Mouse (Mus musculus): ENCODE measurements at regions not wholly inside any gene's neighbourhood (a gene's known extent, or its start where the extent isn't known, plus 50 kb on each side); places are given as distances from the start of the nearest gene placed in this dataset.

- TF ChIP-seq CTCF (IDR thresholded peaks at IDR 0.05) = no peak
- Histone ChIP-seq H3K27me3 (ENCODE audit: insufficient read depth, low read length) (no peaks in the 10 kb centered on the region), H3K4me1 (ENCODE audit: insufficient read depth, low read length) (no peaks in the 10 kb centered on the region), H3K4me3 (ENCODE audit: low read depth, low read length) (no peak overlapping the region), H3K9me3 (ENCODE audit: low read length) (no peaks in the 10 kb centered on the region), H3K4me2 (ENCODE audit: low read depth, low read length, poor library complexity, severe bottlenecking) (no peak overlapping the region), H3K36me3 (ENCODE audit: insufficient read depth, low read length) (no peaks in the 10 kb centered on the region), H3K9ac (replicated peaks; ENCODE audit: low read length, poor library complexity, severe bottlenecking) (no peak overlapping the region), H3K27ac (ENCODE audit: low read depth, low read length) (no peak overlapping the region)
- no peak for DNase-seq (ENCODE audit: low spot score)
- ATAC-seq (ENCODE audit: low FRiP score) = no peak
- 89% methylated on average over 3 of the region's 3 CpGs for WGBS
These were observed 457.8 kb upstream of the Kcnab2 start for GRCm38 (mm10) chr4:152935484-152935883.

DNA sequence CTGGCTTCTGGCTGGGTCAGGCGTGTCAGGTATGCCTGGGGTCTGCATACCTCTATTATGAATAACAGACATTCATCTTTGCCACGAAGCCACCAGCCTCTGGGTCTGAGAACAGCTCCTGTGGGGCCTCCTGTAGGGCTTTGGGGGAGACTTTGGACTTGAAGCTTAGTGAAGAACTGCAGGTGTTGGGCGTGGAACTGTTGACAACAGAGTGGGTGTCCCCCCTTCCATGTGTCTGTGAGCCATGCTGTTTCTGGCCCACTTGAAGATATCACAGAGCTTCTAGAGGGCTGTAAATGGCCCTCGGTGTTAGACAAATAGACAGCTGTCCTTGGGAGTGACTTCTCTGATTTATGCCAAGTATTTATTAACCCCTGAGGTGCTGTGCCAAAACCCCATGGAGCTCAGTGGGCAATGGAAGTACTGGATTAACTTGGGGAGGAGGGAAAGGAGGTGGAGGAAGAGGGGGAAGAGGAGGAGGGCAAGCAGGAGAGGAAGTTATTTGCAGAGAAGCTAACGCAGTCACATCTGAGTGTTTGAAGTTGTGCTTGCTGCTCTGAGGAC, 450.8 kb upstream of the Kcnab2 start:
- 68% methylated on average over 5 of the region's 5 CpGs for WGBS
- no peak overlapping the region for H3K4me3 ChIP-seq (ENCODE audit: low read depth, low read length)

DNA sequence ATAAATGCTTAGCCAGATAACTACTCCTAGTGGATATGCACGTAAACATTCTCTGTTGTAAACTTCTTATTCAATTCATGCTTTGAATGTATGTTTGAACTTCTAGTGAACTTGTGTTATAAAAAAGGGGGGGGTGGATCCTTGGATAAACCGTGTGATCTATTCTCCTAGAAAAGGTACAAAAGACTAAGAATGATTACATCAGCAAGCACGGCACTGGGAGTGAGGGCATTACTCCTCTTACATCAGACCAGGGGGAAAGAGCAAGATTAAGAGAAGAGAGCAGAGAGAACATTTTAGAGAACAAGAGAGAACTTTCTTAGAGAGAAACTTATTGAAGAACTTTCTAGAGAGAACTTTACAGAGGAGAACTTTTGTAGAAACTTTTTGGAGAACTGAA, 442.6 kb upstream of the Kcnab2 start:
- Histone ChIP-seq H3K36me3 (ENCODE audit: insufficient read depth, low read length) (no peaks in the 10 kb centered on the region), H3K9ac (replicated peaks; ENCODE audit: low read length, poor library complexity, severe bottlenecking) (no peak overlapping the region), H3K4me1 (ENCODE audit: insufficient read depth, low read length) (peaks cover 9% of the 10 kb centered on the region; the same call in 1 of the 2 replicates), H3K9me3 (ENCODE audit: low read length) (no peaks in the 10 kb centered on the region), H3K27ac (ENCODE audit: low read depth, low read length) (no peak overlapping the region), H3K4me2 (ENCODE audit: low read depth, low read length, poor library complexity, severe bottlenecking) (no peak overlapping the region), H3K27me3 (ENCODE audit: insufficient read depth, low read length) (no peaks in the 10 kb centered on the region), H3K4me3 (ENCODE audit: low read depth, low read length) (no peak overlapping the region)
- ATAC-seq (ENCODE audit: low FRiP score) (no peak), DNase-seq (ENCODE audit: low spot score) (no peak)
- WGBS = 77% methylated on average over 3 of the region's 3 CpGs
- TF ChIP-seq CTCF (IDR thresholded peaks at IDR 0.05) = no peak

More for the DNA sequence above, 450.8 kb upstream of the Kcnab2 start:
- Histone ChIP-seq H3K9me3 (ENCODE audit: low read length) (no peaks in the 10 kb centered on the region), H3K36me3 (ENCODE audit: insufficient read depth, low read length) (no peaks in the 10 kb centered on the region), H3K4me2 (ENCODE audit: low read depth, low read length, poor library complexity, severe bottlenecking) (no peak overlapping the region), H3K27ac (ENCODE audit: low read depth, low read length) (no peak overlapping the region), H3K27me3 (ENCODE audit: insufficient read depth, low read length) (no peaks in the 10 kb centered on the region), H3K9ac (replicated peaks; ENCODE audit: low read length, poor library complexity, severe bottlenecking) (no peak overlapping the region), H3K4me1 (ENCODE audit: insufficient read depth, low read length) (no peaks in the 10 kb centered on the region)
- no peak for TF ChIP-seq CTCF (IDR thresholded peaks at IDR 0.05)
- DNase-seq (ENCODE audit: low spot score) (no peak), ATAC-seq (ENCODE audit: low FRiP score) (no peak)

GRCm38 (mm10) chr4:152919851-152920250, 442.2 kb upstream of the Kcnab2 start:
- Histone ChIP-seq H3K27ac (ENCODE audit: low read depth, low read length) (no peak overlapping the region), H3K36me3 (ENCODE audit: insufficient read depth, low read length) (no peaks in the 10 kb centered on the region), H3K4me2 (ENCODE audit: low read depth, low read length, poor library complexity, severe bottlenecking) (no peak overlapping the region), H3K27me3 (ENCODE audit: insufficient read depth, low read length) (no peaks in the 10 kb centered on the region), H3K9ac (replicated peaks; ENCODE audit: low read length, poor library complexity, severe bottlenecking) (no peak overlapping the region), H3K9me3 (ENCODE audit: low read length) (no peaks in the 10 kb centered on the region), H3K4me3 (ENCODE audit: low read depth, low read length) (no peak overlapping the region), H3K4me1 (ENCODE audit: insufficient read depth, low read length) (peaks cover 9% of the 10 kb centered on the region; the same call in 1 of the 2 replicates)
- no peak for TF ChIP-seq CTCF (IDR thresholded peaks at IDR 0.05)
- 85% methylated on average over 1 of the region's 1 CpGs for WGBS
- no peak for DNase-seq (ENCODE audit: low spot score)
- ATAC-seq (ENCODE audit: low FRiP score) = no peak

- DNase-seq (ENCODE audit: low spot score) = no peak
- no peak overlapping the region for H3K4me2 ChIP-seq (ENCODE audit: low read depth, low read length, poor library complexity, severe bottlenecking)
These were observed 438.9 kb upstream of the Kcnab2 start for GRCm38 (mm10) chr4:152916576-152916975.

DNA sequence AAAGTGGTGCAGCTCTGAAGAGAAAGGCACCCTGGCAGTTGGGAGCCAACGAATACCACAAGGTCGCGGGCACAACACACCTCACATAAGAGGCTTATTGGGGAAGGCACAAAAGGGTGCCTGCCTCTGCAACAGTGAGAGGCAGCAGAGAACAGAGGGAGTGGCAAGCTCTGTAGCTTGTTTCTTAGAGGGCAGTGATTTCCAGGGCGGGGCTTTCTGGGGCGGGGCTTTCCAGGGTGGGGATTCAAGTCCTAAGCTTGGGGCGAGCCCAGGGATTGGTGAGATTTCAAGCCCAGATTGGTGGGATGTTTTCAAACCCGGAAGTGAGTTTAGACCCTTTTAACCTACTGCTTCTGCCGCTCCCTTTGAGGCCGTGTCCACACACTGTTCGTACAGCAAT, 435.8 kb upstream of the Kcnab2 start:
- Histone ChIP-seq H3K36me3 (ENCODE audit: insufficient read depth, low read length) (no peaks in the 10 kb centered on the region), H3K4me2 (ENCODE audit: low read depth, low read length, poor library complexity, severe bottlenecking) (no peak overlapping the region), H3K9me3 (ENCODE audit: low read length) (no peaks in the 10 kb centered on the region), H3K9ac (replicated peaks; ENCODE audit: low read length, poor library complexity, severe bottlenecking) (no peak overlapping the region), H3K4me1 (ENCODE audit: insufficient read depth, low read length) (peaks cover 9% of the 10 kb centered on the region; the same call in 1 of the 2 replicates), H3K27ac (ENCODE audit: low read depth, low read length) (no peak overlapping the region), H3K4me3 (ENCODE audit: low read depth, low read length) (no peak overlapping the region), H3K27me3 (ENCODE audit: insufficient read depth, low read length) (no peaks in the 10 kb centered on the region)
- no peak for ATAC-seq (ENCODE audit: low FRiP score)
- no peak for TF ChIP-seq CTCF (IDR thresholded peaks at IDR 0.05)
- 27% methylated on average over 10 of the region's 10 CpGs for WGBS
- DNase-seq (ENCODE audit: low spot score) = no peak

More at GRCm38 (mm10) chr4:152916576-152916975, 438.9 kb upstream of the Kcnab2 start:
- Histone ChIP-seq H3K4me1 (ENCODE audit: insufficient read depth, low read length) (peaks cover 9% of the 10 kb centered on the region; the same call in 1 of the 2 replicates), H3K27ac (ENCODE audit: low read depth, low read length) (0 out of 2 replicates have a peak overlapping the region, but pooled peaks have one; percentile 12), H3K9me3 (ENCODE audit: low read length) (no peaks in the 10 kb centered on the region), H3K4me3 (ENCODE audit: low read depth, low read length) (no peak overlapping the region), H3K36me3 (ENCODE audit: insufficient read depth, low read length) (no peaks in the 10 kb centered on the region), H3K9ac (replicated peaks; ENCODE audit: low read length, poor library complexity, severe bottlenecking) (0 out of 2 replicates have a peak overlapping the region, but pooled peaks have one; percentile 8), H3K27me3 (ENCODE audit: insufficient read depth, low read length) (no peaks in the 10 kb centered on the region)
- ATAC-seq (ENCODE audit: low FRiP score) = no peak
- no peak for TF ChIP-seq CTCF (IDR thresholded peaks at IDR 0.05)
- WGBS = 11% methylated on average over 7 of the region's 7 CpGs
